Mouse (Mus musculus) embryonic facial prominence, embryonic 14.5 days (tissue): ENCODE data around the gene 1500009C09Rik. TPM values are rescaled to one million over a fixed set of nuclear protein-coding genes. Genes with fewer than 3 reads are reported as not detected.

Experiments
- ATAC-seq: fragments of 200-750 bp; cut with Nextera tagmentation; 2 replicates; pipeline ENCODE4 v1.8.0; 2017; ENCODE audit warnings: low read depth, moderate number of reproducible peaks, moderate TSS enrichment
- DNase-seq: peaks from one replicate; pipeline ENCODE4 v3.0.0-alpha.2; 2015; ENCODE audit warnings: low spot score
- H3K27ac ChIP-seq: fragments of 300-500 bp; sonication (generic); replicated peaks from 2 replicates; pipeline ENCODE4 v1.5.1; 2014; ENCODE audit warnings: low read depth, mild to moderate bottlenecking, low read length, moderate library complexity
- H3K27me3 ChIP-seq: fragments of 300-500 bp; sonication (generic); replicated peaks from 2 replicates; pipeline ENCODE4 v1.6.1; 2014; ENCODE audit warnings: low read length; ENCODE audit not compliant: control insufficient read depth, insufficient read depth
- H3K36me3 ChIP-seq: fragments of 300-500 bp; sonication (generic); 2 replicates; pipeline ENCODE4 v1.6.1; 2014; ENCODE audit warnings: low read length, mixed read lengths; ENCODE audit not compliant: control insufficient read depth, insufficient read depth
- H3K4me1 ChIP-seq: fragments of 300-500 bp; sonication (generic); 2 replicates; pipeline ENCODE4 v1.6.1; 2014; ENCODE audit warnings: antibody characterized with exemption, low read length; ENCODE audit not compliant: control insufficient read depth, insufficient read depth
- H3K4me2 ChIP-seq: fragments of 300-500 bp; sonication (generic); 2 replicates; pipeline ENCODE4 v1.6.1; 2014; ENCODE audit warnings: low read depth, mild to moderate bottlenecking, low read length, moderate library complexity, mixed read lengths
- H3K4me3 ChIP-seq: fragments of 300-500 bp; sonication (generic); 2 replicates; pipeline ENCODE4 v1.5.1; 2014; ENCODE audit warnings: low read depth, mild to moderate bottlenecking, low read length
- H3K9ac ChIP-seq: fragments of 300-500 bp; sonication (generic); 2 replicates; pipeline ENCODE4 v1.6.1; 2014; ENCODE audit warnings: low read depth, mild to moderate bottlenecking, low read length, moderate library complexity, mixed read lengths
- H3K9me3 ChIP-seq: fragments of 300-500 bp; sonication (generic); 2 replicates; pipeline ENCODE4 v1.6.1; 2016; ENCODE audit warnings: low read length; ENCODE audit not compliant: control insufficient read depth
- WGBS: fragments of 180-500 bp; shearing (Covaris S2); extraction: QIAGEN DNeasy Blood & Tissue Kit; methylation state at CpG from one replicate; pipeline ENCODE4 v1.1.7; 2014; 5-methylcytosine and 5-hydroxymethylcytosine counted together
- polyA plus RNA-seq: library from polyadenylated mRNA; unstranded; fragments of >200 nt; fragmentation: Nextera tagmentation; extraction: Ambion mirVana; gene quantifications from 2 replicates; pipeline ENCODE4 v1.2.1, GENCODE M21; 2014

1500009C09Rik gene
- polyA plus RNA-seq, 1 experiment from 2014 or later, result 0.25 TPM

DNA sequence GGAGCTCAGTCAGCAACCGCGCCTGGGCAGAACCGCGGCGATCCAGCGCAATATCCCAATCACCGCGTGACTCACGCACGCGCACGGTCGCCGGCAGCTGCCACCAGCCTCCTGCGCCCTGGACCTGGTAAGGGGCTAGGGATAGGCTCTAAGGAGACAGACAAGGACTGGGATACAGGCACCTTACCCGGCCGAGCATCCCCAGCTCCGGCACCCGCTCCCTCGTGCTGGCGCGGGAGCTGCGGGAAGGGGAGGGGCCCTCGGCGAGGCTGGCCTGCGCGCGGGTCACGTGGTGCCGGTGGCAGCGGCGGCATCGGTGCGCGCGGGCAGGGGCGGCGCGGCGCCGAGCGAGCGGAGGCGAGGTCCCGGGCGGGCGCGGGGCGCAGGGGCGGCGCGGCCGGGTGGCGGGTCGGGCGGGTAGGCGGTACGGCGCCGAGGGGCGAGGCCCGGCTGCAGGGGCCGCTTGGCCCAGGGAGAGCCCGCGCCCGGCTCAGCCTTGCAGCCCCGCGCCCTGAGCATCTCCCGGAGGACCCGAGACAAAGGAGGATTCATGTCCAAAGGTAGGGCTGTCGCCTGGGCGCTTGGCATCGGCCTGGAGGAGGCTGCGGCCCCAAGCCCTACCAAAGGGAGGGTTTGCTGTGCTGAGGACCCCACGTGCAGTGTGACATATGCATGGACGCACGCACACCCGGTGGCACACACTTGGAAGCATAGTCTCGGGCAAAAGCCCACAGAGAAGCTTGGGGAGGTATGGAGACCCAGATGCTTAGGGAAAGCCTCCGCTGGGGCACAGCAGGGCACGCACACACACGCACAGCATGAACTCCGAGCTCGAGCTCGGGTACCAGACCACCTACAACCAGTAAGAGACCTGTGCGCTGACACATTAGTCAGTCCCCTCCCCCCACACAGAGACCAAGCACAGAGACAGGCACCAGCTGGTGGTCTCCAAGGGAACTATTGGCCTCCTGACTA lies 23.0 kb downstream of the 1500009C09Rik start:
- Histone ChIP-seq H3K4me2 (peak overlapping the region; percentile 97), H3K36me3 (no peaks in the 10 kb centered on the region), H3K27ac (no peak overlapping the region; the same call in 1 of the 2 replicates), H3K4me3 (peak overlapping the region; percentile 61), H3K9me3 (no peaks in the 10 kb centered on the region), H3K9ac (peak overlapping the region; percentile 69), H3K27me3 (peaks cover 21% of the 10 kb centered on the region), H3K4me1 (peaks cover 9% of the 10 kb centered on the region)
- DNase-seq (peak; percentile 61), ATAC-seq (peak; percentile 59)
- 0% methylated on average over 39 of the region's 86 CpGs for WGBS

DNA sequence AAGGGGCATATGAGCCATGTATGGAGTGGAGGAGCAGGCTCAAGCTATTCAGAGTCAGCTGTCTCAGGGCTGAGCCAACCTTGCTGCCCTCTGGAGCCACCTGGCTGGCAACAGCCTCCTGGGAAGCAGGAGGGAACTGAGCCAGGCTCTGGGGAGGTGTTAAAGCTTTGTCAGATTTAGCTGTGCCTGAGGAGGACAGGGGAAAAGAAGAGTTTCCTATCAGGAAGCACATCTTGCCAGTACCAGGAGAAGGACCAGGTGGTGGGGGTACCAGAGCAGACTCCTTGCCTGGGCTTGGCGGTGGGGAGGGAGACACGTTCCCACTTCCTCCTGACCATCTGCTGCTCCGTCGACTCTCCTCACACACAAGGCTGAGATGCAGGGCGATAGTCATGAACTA lies 25.4 kb downstream of the 1500009C09Rik start:
- H3K9me3 ChIP-seq, result no peaks in the 10 kb centered on the region

DNA sequence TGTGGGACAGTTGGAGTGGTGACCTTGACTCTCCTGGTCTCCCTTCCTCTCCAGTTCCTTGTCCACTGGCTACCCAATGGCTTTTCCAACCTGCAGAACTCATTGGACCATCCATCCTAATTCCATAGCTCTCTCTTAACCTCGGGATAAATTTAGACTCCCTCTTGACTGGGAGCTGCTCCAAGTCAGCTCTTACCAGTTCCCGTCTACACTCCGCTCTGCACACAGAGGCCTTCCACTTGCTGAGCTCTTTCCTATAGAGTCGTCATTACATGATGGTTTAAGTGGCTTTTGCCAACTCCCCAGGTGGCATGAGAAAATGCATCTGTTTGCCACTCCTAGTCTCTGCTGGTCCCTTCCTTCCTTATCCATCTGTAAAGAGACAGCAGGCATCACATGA lies 28.4 kb downstream of the 1500009C09Rik start:
- H3K27me3 ChIP-seq, result no peaks in the 10 kb centered on the region
- no peak overlapping the region for H3K9ac ChIP-seq
- peaks cover 32% of the 10 kb centered on the region; the same call in 1 of the 2 replicates for H3K36me3 ChIP-seq
- WGBS, result 85% methylated on average over 4 of the region's 4 CpGs
- no peak overlapping the region for H3K4me3 ChIP-seq
- H3K4me2 ChIP-seq, result no peak overlapping the region
- ATAC-seq (no peak), DNase-seq (no peak)
- no peak overlapping the region for H3K27ac ChIP-seq
- no peaks in the 10 kb centered on the region for H3K9me3 ChIP-seq
- peaks cover 9% of the 10 kb centered on the region for H3K4me1 ChIP-seq

More for the DNA sequence above, 25.4 kb downstream of the 1500009C09Rik start:
- no peak overlapping the region for H3K4me2 ChIP-seq
- 0 out of 2 replicates have a peak, but pooled peaks cover 6% of the 10 kb centered on the region for H3K36me3 ChIP-seq
- peaks cover 13% of the 10 kb centered on the region for H3K27me3 ChIP-seq
- H3K4me1 ChIP-seq, result peaks cover 9% of the 10 kb centered on the region
- H3K9ac ChIP-seq, result no peak overlapping the region; the same call in 1 of the 2 replicates
- H3K4me3 ChIP-seq, result no peak overlapping the region
- no peak for ATAC-seq
- WGBS, result 74% methylated on average over 5 of the region's 5 CpGs
- no peak overlapping the region for H3K27ac ChIP-seq
- no peak for DNase-seq

DNA sequence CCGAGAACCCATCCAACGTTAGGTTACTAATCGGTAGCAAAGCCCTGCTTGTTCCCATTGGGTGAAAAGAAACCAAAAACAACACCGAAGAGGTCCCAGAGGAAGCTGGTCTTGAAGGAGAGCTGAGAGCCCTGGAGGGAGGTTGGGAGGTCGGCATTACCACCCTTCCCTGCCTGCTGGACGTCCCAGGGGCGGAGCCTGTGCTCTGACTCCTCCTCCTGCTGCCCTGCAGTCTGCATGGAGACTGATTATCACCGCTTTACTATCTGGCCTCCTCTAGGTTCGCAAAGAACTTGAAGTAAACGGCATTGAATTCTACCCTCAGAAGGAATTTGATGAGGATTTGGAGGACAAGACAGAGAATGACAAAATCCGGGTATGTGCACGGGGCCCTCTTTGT lies 34.0 kb downstream of the 1500009C09Rik start:
- ATAC-seq (no peak), DNase-seq (no peak)
- H3K4me2 ChIP-seq, result no peak overlapping the region
- no peak overlapping the region for H3K4me3 ChIP-seq
- no peaks in the 10 kb centered on the region for H3K9me3 ChIP-seq
- 65% methylated on average over 12 of the region's 12 CpGs for WGBS
- no peaks in the 10 kb centered on the region for H3K27me3 ChIP-seq
- no peaks in the 10 kb centered on the region for H3K4me1 ChIP-seq
- no peak overlapping the region for H3K9ac ChIP-seq
- no peak overlapping the region for H3K27ac ChIP-seq
- H3K36me3 ChIP-seq, result peaks cover 34% of the 10 kb centered on the region; the same call in 1 of the 2 replicates

DNA sequence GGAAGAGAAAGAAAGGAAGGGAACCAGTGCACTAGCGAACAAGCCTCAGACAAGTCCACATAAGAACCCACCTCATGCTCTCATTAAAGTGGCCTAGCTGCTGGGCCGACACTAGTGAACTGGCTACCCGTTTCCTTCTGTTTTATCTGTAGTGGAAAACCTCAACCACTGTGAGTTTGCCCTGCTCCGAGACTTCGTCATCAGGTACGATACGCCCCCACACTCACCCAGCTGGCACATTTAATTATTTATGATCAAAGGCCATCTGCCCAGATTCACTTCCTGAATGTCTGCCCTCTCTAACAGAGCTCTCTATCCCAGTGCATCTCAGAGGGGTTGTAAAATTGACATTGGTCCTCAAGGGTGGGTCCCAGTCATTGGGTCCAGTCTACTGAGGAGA lies 38.1 kb downstream of the 1500009C09Rik start:
- Histone ChIP-seq H3K36me3 (peaks cover 11% of the 10 kb centered on the region; the same call in 1 of the 2 replicates), H3K9me3 (no peaks in the 10 kb centered on the region), H3K4me2 (no peak overlapping the region), H3K4me3 (no peak overlapping the region), H3K4me1 (0 out of 2 replicates have a peak, but pooled peaks cover 3% of the 10 kb centered on the region), H3K27ac (no peak overlapping the region), H3K27me3 (no peaks in the 10 kb centered on the region), H3K9ac (no peak overlapping the region)
- no peak for ATAC-seq
- DNase-seq, result no peak
- 91% methylated on average over 7 of the region's 7 CpGs for WGBS

DNA sequence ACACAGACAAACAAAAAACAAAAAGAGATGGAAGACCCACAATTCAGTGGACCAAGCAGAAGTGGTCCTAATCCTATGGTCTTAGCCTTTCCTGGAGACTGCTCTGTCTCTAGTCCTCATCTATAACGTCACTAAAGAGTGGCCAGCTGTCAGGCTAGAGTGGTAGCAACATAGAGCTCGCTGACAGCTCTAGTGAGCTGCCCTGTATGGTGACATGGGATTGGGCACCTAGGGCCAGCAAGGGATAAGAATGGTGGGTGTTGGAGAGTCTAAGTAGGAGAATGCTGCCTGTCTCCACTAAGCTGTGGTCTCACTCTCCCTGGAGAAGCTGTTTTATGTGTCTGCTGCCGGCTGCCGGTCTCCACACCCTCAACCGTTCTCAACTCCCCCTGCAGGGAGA lies 40.7 kb downstream of the 1500009C09Rik start:
- peak overlapping the region; percentile 37; the same call in 1 of the 2 replicates for H3K4me2 ChIP-seq
- peak; percentile 17; the same call in 1 of the 2 replicates for ATAC-seq
- H3K4me3 ChIP-seq, result no peak overlapping the region

DNA sequence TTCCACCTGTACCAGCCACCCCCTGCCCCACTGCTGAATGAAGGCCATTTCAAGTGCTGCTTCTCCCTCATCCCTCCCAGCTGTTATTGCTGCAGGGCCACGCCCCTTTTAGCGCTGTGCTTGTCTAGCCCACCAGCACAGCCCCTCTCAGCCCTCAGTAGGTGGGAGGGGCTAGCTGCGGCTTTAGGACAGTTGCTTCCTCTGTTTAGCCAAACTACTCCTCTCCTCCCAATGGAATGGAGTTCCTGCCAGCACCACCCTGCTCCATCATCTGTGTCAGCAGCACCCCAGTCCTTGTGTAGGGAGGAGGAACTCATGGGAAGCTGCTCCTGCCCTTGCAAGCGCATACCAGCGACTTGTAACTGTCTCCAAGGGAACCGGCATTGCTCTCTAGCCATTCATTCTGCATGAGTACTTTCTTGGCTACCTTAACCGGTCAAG lies 41.1 kb downstream of the 1500009C09Rik start:
- H3K9me3 ChIP-seq, result no peaks in the 10 kb centered on the region
- H3K9ac ChIP-seq, result no peak overlapping the region
- H3K4me2 ChIP-seq, result peak overlapping the region; percentile 37
- no peaks in the 10 kb centered on the region for H3K27me3 ChIP-seq
- H3K36me3 ChIP-seq, result peaks cover 5% of the 10 kb centered on the region; the same call in 1 of the 2 replicates
- no peak overlapping the region for H3K4me3 ChIP-seq
- no peak overlapping the region for H3K27ac ChIP-seq
- ATAC-seq, result peak; percentile 76
- DNase-seq, result peak; percentile 77
- 0 out of 2 replicates have a peak, but pooled peaks cover 3% of the 10 kb centered on the region for H3K4me1 ChIP-seq
- WGBS, result 14% methylated on average over 7 of the region's 7 CpGs

More for the DNA sequence above, 40.7 kb downstream of the 1500009C09Rik start:
- 35% methylated on average over 4 of the region's 5 CpGs for WGBS
- no peak overlapping the region for H3K9ac ChIP-seq
- 0 out of 2 replicates have a peak, but pooled peaks cover 3% of the 10 kb centered on the region for H3K4me1 ChIP-seq
- H3K9me3 ChIP-seq, result no peaks in the 10 kb centered on the region
- no peak for DNase-seq
- H3K27me3 ChIP-seq, result no peaks in the 10 kb centered on the region
- H3K27ac ChIP-seq, result no peak overlapping the region
- H3K36me3 ChIP-seq, result peaks cover 5% of the 10 kb centered on the region; the same call in 1 of the 2 replicates

DNA sequence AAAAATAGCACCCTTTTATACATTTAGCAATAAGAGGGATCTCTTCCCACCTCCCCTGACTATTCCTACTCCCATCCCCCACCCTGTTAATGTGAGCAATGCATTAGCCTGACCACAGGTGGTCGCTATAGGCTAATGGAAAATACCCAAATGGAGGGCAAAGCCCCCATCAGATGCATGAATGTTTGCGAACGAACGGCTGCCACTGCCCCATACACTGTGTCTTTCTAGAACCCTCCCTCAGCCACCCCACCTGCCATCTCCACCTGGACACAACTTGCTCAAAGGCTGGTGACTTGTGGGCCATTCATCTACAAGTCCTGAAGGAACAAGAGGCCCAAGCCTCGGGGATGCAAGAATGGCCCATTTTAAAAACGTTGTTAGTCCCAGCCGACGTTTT lies 41.9 kb downstream of the 1500009C09Rik start:
- Histone ChIP-seq H3K27ac (no peak overlapping the region), H3K4me2 (no peak overlapping the region), H3K4me3 (no peak overlapping the region), H3K36me3 (peaks cover 5% of the 10 kb centered on the region; the same call in 1 of the 2 replicates), H3K4me1 (0 out of 2 replicates have a peak, but pooled peaks cover 3% of the 10 kb centered on the region), H3K27me3 (no peaks in the 10 kb centered on the region), H3K9ac (no peak overlapping the region), H3K9me3 (no peaks in the 10 kb centered on the region)
- DNase-seq (peak; percentile 41), ATAC-seq (no peak)
- 42% methylated on average over 8 of the region's 8 CpGs for WGBS
